Mouse (Mus musculus): ENCODE data around the gene Spata1. TPM values are rescaled to one million over a fixed set of nuclear protein-coding genes. Genes with fewer than 3 reads are reported as not detected.
A peak's percentile ranks its signal among the peaks of the same experiment; 100 is the strongest.

The Spata1 gene
- total and polyA plus RNA-seq, 2 experiments: 0.21 to 5.1 TPM

- TF ChIP-seq POLR2A (IDR thresholded peaks at IDR 0.05; ENCODE audit: extremely low read depth, insufficient read depth, low read length) (no peak), CTCF (IDR thresholded peaks at IDR 0.05; ENCODE audit: low read depth, low read length) (no peak)
- DNase-seq (ENCODE audit: extremely low read depth, low read depth, low spot score): no peak
- WGBS: 93% methylated on average over 3 of the region's 3 CpGs
These were observed 25.1 kb downstream of the Spata1 start for GRCm38 (mm10) chr3:146474428-146474827.

DNA sequence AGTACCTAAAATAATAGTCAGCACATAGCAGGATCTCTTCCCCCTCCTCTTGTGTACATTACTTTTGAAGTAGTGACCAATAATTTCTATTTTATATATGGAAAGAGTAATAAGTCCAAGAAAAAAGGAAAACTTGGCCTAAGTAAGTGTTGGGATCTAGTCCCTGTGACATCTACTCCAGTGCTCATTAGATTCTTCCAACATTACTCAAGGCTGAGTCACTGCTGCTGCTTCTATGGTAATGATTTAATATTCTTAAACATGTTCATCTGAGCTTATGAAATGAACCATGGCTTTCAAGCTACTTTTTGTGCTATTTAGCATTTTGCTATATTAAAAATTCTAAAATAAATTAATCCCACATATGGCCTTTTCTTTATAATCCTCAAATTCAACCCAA, 25.8 kb downstream of the Spata1 start:
- DNase-seq (ENCODE audit: extremely low read depth, low read depth, low spot score): no peak
- no peaks in the 10 kb centered on the region for H3K79me2 ChIP-seq (ENCODE audit: control insufficient read depth, insufficient read depth, low read length)
- TF ChIP-seq CTCF (IDR thresholded peaks at IDR 0.05; ENCODE audit: low read depth, low read length) (no peak), POLR2A (IDR thresholded peaks at IDR 0.05; ENCODE audit: extremely low read depth, insufficient read depth, low read length) (no peak)
- H3K27me3 ChIP-seq (ENCODE audit: control insufficient read depth, insufficient read depth, low read length): no peaks in the 10 kb centered on the region
- no peak overlapping the region for H3K27ac ChIP-seq (replicated peaks; ENCODE audit: insufficient read depth, low read depth, low read length)
- no peak overlapping the region for H3K4me3 ChIP-seq (ENCODE audit: insufficient read depth, low read depth, low read length)
- peaks cover 2% of the 10 kb centered on the region; the same call in 1 of the 2 replicates for H3K36me3 ChIP-seq (ENCODE audit: control insufficient read depth, insufficient read depth, low read length)
- H3K4me1 ChIP-seq (ENCODE audit: control insufficient read depth, insufficient read depth, low read length): no peaks in the 10 kb centered on the region
- no peak overlapping the region for H3K9ac ChIP-seq (ENCODE audit: low read depth, low read length)

More at GRCm38 (mm10) chr3:146474428-146474827, 25.1 kb downstream of the Spata1 start:
- Histone ChIP-seq H3K4me1 (ENCODE audit: control insufficient read depth, insufficient read depth, low read length) (no peaks in the 10 kb centered on the region), H3K4me3 (ENCODE audit: insufficient read depth, low read depth, low read length) (no peak overlapping the region), H3K79me2 (ENCODE audit: control insufficient read depth, insufficient read depth, low read length) (no peaks in the 10 kb centered on the region), H3K27ac (replicated peaks; ENCODE audit: insufficient read depth, low read depth, low read length) (no peak overlapping the region), H3K27me3 (ENCODE audit: control insufficient read depth, insufficient read depth, low read length) (no peaks in the 10 kb centered on the region), H3K36me3 (ENCODE audit: control insufficient read depth, insufficient read depth, low read length) (peaks cover under 1% of the 10 kb centered on the region; the same call in 1 of the 2 replicates), H3K9ac (ENCODE audit: low read depth, low read length) (no peak overlapping the region)

DNA sequence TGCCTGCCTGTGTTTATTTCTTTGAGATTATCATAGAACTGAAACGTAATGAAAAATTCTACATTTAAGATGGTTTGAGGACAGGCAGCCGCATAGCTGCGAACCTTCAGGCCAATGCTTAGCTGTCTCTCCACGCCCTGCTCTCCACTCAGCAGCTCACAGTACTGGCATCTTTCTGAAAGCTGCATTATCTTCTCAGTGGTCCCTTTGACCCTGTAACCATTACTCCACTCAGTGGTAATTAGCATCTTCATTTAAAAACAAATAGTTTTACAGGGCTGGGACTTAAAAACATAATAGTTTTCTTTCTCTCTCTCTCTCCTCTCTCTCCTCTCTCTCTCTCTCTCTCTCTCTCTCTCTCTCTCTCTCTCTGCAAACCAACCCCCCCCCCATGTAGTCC, 26.9 kb downstream of the Spata1 start:
- no peak overlapping the region for H3K27ac ChIP-seq (replicated peaks; ENCODE audit: insufficient read depth, low read depth, low read length)
- no peak overlapping the region for H3K9ac ChIP-seq (ENCODE audit: low read depth, low read length)
- no peaks in the 10 kb centered on the region for H3K4me1 ChIP-seq (ENCODE audit: control insufficient read depth, insufficient read depth, low read length)
- no peaks in the 10 kb centered on the region for H3K79me2 ChIP-seq (ENCODE audit: control insufficient read depth, insufficient read depth, low read length)
- WGBS: 89% methylated on average over 4 of the region's 4 CpGs
- H3K27me3 ChIP-seq (ENCODE audit: control insufficient read depth, insufficient read depth, low read length): no peaks in the 10 kb centered on the region
- DNase-seq (ENCODE audit: extremely low read depth, low read depth, low spot score): no peak
- H3K4me3 ChIP-seq (ENCODE audit: insufficient read depth, low read depth, low read length): no peak overlapping the region
- TF ChIP-seq CTCF (IDR thresholded peaks at IDR 0.05; ENCODE audit: low read depth, low read length) (no peak), POLR2A (IDR thresholded peaks at IDR 0.05; ENCODE audit: extremely low read depth, insufficient read depth, low read length) (no peak)
- H3K36me3 ChIP-seq (ENCODE audit: control insufficient read depth, insufficient read depth, low read length): peaks cover 2% of the 10 kb centered on the region; the same call in 1 of the 2 replicates

DNA sequence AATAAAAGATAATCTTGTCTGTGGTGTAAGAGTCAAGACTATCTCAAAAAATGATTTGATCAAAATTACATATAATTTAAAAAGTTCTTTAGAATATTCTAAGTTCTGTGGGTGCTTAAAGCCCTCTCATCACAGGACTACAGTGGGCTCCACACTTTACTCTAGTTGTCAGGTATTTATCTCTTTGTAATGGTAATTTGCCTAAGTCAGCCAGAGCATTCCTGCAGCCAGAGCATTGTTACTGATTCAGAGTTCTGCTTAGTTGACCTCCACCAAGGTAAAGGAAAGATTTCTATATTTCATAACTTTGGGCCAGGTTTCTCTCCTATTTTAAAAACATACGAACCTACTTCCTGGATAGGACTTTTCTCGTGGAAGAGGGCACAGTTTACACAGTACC, 30.3 kb downstream of the Spata1 start:
- H3K9ac ChIP-seq (ENCODE audit: low read depth, low read length): no peak overlapping the region
- H3K4me1 ChIP-seq (ENCODE audit: control insufficient read depth, insufficient read depth, low read length): no peaks in the 10 kb centered on the region
- no peaks in the 10 kb centered on the region for H3K79me2 ChIP-seq (ENCODE audit: control insufficient read depth, insufficient read depth, low read length)
- DNase-seq (ENCODE audit: extremely low read depth, low read depth, low spot score): no peak
- H3K27ac ChIP-seq (replicated peaks; ENCODE audit: insufficient read depth, low read depth, low read length): no peak overlapping the region
- TF ChIP-seq POLR2A (IDR thresholded peaks at IDR 0.05; ENCODE audit: extremely low read depth, insufficient read depth, low read length) (no peak), CTCF (IDR thresholded peaks at IDR 0.05; ENCODE audit: low read depth, low read length) (no peak)
- peaks cover 4% of the 10 kb centered on the region for H3K36me3 ChIP-seq (ENCODE audit: control insufficient read depth, insufficient read depth, low read length)
- WGBS: 81% methylated on average over 2 of the region's 2 CpGs
- H3K4me3 ChIP-seq (ENCODE audit: insufficient read depth, low read depth, low read length): no peak overlapping the region
- H3K27me3 ChIP-seq (ENCODE audit: control insufficient read depth, insufficient read depth, low read length): no peaks in the 10 kb centered on the region

DNA sequence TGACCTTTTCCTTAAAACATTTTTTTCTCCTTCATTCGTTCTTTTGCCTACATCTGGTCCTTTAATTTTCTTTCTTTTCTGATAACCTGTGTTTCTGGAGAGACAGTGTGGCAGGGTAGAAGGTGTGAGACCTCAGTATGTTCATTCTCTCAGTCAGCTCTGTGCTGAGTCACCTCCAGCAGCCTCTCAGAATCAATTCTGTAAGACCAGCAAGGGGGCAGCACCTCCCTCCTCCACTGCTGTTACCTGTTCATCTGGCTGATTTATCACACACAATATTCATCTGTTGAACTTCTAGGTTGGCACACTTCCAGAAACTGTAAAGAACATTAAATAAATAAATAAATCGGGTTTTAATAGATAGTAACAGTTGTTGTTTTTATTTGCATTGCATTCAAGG, 36.6 kb downstream of the Spata1 start:
- WGBS: 63% methylated on average over 2 of the region's 2 CpGs
- no peak overlapping the region for H3K9ac ChIP-seq (ENCODE audit: low read depth, low read length)
- no peaks in the 10 kb centered on the region for H3K4me1 ChIP-seq (ENCODE audit: control insufficient read depth, insufficient read depth, low read length)
- TF ChIP-seq CTCF (IDR thresholded peaks at IDR 0.05; ENCODE audit: low read depth, low read length): no peak
- no peak for TF ChIP-seq POLR2A (IDR thresholded peaks at IDR 0.05; ENCODE audit: extremely low read depth, insufficient read depth, low read length)
- no peaks in the 10 kb centered on the region for H3K79me2 ChIP-seq (ENCODE audit: control insufficient read depth, insufficient read depth, low read length)
- H3K36me3 ChIP-seq (ENCODE audit: control insufficient read depth, insufficient read depth, low read length): peaks cover 13% of the 10 kb centered on the region
- H3K4me3 ChIP-seq (ENCODE audit: insufficient read depth, low read depth, low read length): no peak overlapping the region
- DNase-seq (ENCODE audit: extremely low read depth, low read depth, low spot score): no peak
- no peak overlapping the region for H3K27ac ChIP-seq (replicated peaks; ENCODE audit: insufficient read depth, low read depth, low read length)
- H3K27me3 ChIP-seq (ENCODE audit: control insufficient read depth, insufficient read depth, low read length): no peaks in the 10 kb centered on the region

DNA sequence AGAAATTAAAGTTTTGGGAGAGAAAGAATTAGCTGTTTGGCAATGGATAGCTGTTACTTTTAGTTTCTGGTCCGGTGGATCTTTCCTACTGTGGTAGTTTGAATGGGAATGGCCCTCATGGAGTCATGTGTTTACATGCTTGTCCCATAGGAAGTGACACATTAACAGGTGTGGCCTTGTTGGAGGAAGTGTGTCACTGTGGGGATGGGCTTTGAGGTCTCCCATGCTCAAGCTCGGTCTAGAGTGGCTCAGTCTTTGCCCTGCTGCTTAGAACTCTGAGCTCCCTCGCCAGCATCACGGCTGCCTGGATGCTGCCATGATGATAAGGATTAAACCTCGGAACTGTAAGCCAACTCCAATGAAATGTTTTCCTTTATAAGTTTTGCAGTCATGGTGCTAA, 48.2 kb downstream of the Spata1 start:
- Histone ChIP-seq H3K79me2 (ENCODE audit: control insufficient read depth, insufficient read depth, low read length) (peaks cover 4% of the 10 kb centered on the region; the same call in 1 of the 2 replicates), H3K36me3 (ENCODE audit: control insufficient read depth, insufficient read depth, low read length) (peaks cover 9% of the 10 kb centered on the region; the same call in 1 of the 2 replicates), H3K4me3 (ENCODE audit: insufficient read depth, low read depth, low read length) (no peak overlapping the region), H3K27me3 (ENCODE audit: control insufficient read depth, insufficient read depth, low read length) (no peaks in the 10 kb centered on the region), H3K27ac (replicated peaks; ENCODE audit: insufficient read depth, low read depth, low read length) (no peak overlapping the region), H3K9ac (ENCODE audit: low read depth, low read length) (no peak overlapping the region), H3K4me1 (ENCODE audit: control insufficient read depth, insufficient read depth, low read length) (peaks cover 2% of the 10 kb centered on the region)
- no peak for TF ChIP-seq POLR2A (IDR thresholded peaks at IDR 0.05; ENCODE audit: extremely low read depth, insufficient read depth, low read length)
- TF ChIP-seq CTCF (IDR thresholded peaks at IDR 0.05; ENCODE audit: low read depth, low read length): no peak
- peak; percentile 30 for DNase-seq (ENCODE audit: extremely low read depth, low read depth, low spot score)
- 82% methylated on average over 5 of the region's 5 CpGs for WGBS

Measured in liver, adult 2 months (tissue).